Mouse (Mus musculus): ENCODE data around the gene Gpr6.

DNA sequence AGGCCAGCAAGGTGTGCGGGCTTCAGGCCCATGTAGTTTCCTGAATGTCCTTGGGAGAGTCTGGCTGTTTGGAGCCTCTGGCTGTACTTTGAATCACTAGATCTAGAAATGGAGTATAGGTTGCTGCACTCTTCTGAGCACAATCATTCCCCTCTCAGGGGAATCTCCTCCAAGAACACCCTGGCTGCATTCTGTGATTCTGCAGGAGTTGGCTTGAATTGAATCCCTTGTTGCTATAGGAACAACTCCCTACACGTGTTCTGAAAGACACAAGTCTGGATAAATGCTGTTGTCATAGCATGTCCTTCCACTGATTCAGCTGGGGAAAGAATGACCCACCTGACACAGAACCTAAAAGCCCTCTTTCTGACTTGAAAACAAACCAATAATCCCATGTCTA lies 28.0 kb upstream of the Gpr6 start:
- no peak for TF ChIP-seq CTCF (IDR thresholded peaks at IDR 0.05; ENCODE audit: low read depth, low read length)
- no peak for TF ChIP-seq POLR2A (IDR thresholded peaks at IDR 0.05; ENCODE audit: borderline replicate concordance, low read depth, low read length)
